Mouse (Mus musculus): ENCODE measurements around the gene Fam83c. TPM values are rescaled to one million over a fixed set of nuclear protein-coding genes. Genes with fewer than 3 reads are reported as not detected.
A peak's percentile ranks its signal among the peaks of the same experiment; 100 is the strongest.

Fam83c gene
- polyA plus RNA-seq, 1 experiment from 2014 or later: 0.31 TPM

DNA sequence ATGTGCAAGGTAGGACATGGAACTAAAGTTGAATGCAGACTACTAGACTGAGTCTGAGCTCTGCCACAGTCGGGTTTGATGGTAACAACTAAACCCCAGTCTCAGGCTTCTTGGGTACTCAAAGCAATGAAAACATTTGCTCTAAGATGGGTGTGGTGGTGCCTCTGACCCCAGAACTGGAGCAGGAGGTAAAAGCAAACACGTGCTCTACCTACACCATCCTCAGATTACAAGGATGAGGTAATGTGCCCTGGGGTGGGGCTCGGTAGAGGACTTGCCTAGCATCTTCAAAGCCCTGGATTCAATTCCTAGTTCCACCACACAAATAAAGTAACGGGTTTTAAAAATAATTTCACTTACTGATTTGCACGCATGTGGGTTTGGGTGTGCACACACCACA lies 17.9 kb upstream of the Fam83c start:
- Histone ChIP-seq H3K27ac (ENCODE audit: low read depth, low read length) (no peak overlapping the region), H3K9me3 (ENCODE audit: control insufficient read depth) (no peaks in the 10 kb centered on the region), H3K4me2 (replicated peaks; ENCODE audit: low read depth) (no peak overlapping the region), H3K36me3 (ENCODE audit: control insufficient read depth, insufficient read depth) (peaks cover 68% of the 10 kb centered on the region), H3K9ac (ENCODE audit: low read depth, low read length) (no peak overlapping the region), H3K27me3 (replicated peaks; ENCODE audit: control insufficient read depth, insufficient read depth, low read length) (no peaks in the 10 kb centered on the region), H3K4me3 (ENCODE audit: low read depth, low read length) (no peak overlapping the region), H3K4me1 (replicated peaks; ENCODE audit: control insufficient read depth, insufficient read depth, low read length) (no peaks in the 10 kb centered on the region)
- TF ChIP-seq CTCF (IDR thresholded peaks at IDR 0.05; ENCODE audit: low read depth): no peak
- no peak for ATAC-seq
- 69% methylated on average over 5 of the region's 5 CpGs for WGBS

DNA sequence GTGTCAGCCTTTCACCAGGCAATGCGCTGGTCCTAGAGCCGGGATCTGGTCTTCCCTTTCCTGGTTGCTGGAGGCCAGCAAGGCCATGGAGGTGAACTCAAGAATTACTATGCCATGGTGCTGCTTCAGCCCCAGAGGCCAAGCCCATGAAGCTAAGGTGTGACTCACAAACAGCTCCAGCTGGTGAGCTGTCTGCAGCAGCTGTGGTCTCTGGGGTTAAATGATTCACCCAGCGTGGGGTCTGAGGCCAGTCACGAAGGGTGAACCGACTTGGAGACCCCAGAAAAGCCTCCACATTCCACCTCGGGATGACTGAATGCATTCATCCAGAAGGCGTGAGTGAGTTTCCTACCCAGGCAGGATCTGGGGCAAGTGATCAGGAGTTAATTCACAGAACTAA lies 15.5 kb upstream of the Fam83c start:
- H3K9ac ChIP-seq (ENCODE audit: low read depth, low read length): no peak overlapping the region
- H3K4me1 ChIP-seq (replicated peaks; ENCODE audit: control insufficient read depth, insufficient read depth, low read length): no peaks in the 10 kb centered on the region
- no peak for ATAC-seq
- H3K27me3 ChIP-seq (replicated peaks; ENCODE audit: control insufficient read depth, insufficient read depth, low read length): no peaks in the 10 kb centered on the region
- H3K4me3 ChIP-seq (ENCODE audit: low read depth, low read length): no peak overlapping the region
- H3K27ac ChIP-seq (ENCODE audit: low read depth, low read length): no peak overlapping the region
- H3K36me3 ChIP-seq (ENCODE audit: control insufficient read depth, insufficient read depth): peaks cover 70% of the 10 kb centered on the region
- no peak overlapping the region for H3K4me2 ChIP-seq (replicated peaks; ENCODE audit: low read depth)
- 83% methylated on average over 7 of the region's 7 CpGs for WGBS
- TF ChIP-seq CTCF (IDR thresholded peaks at IDR 0.05; ENCODE audit: low read depth): no peak
- no peaks in the 10 kb centered on the region for H3K9me3 ChIP-seq (ENCODE audit: control insufficient read depth)

DNA sequence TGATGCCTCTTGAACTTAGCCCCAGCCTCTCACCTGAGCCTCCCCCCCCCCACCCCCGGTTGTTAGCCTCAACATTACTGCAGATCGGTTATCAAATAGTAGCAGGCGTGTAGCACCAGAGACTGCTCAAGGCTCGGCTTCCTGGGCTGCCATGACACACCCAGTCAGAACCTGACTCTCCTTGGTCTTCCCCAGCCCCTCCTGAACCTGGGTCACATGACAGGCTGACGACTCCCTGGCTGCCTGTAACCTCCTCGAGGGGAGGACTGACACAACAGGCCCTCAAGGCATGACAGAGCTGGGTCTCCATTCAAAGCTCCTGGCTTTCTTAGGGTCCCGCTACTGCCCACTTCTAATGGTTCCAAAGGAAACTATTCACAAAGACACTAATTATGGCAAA lies 14.8 kb upstream of the Fam83c start:
- Histone ChIP-seq H3K27ac (ENCODE audit: low read depth, low read length) (no peak overlapping the region), H3K27me3 (replicated peaks; ENCODE audit: control insufficient read depth, insufficient read depth, low read length) (no peaks in the 10 kb centered on the region), H3K9ac (ENCODE audit: low read depth, low read length) (no peak overlapping the region), H3K4me3 (ENCODE audit: low read depth, low read length) (no peak overlapping the region), H3K4me1 (replicated peaks; ENCODE audit: control insufficient read depth, insufficient read depth, low read length) (no peaks in the 10 kb centered on the region), H3K36me3 (ENCODE audit: control insufficient read depth, insufficient read depth) (peaks cover 67% of the 10 kb centered on the region), H3K9me3 (ENCODE audit: control insufficient read depth) (no peaks in the 10 kb centered on the region), H3K4me2 (replicated peaks; ENCODE audit: low read depth) (no peak overlapping the region)
- TF ChIP-seq CTCF (IDR thresholded peaks at IDR 0.05; ENCODE audit: low read depth): no peak
- WGBS: 37% methylated on average over 7 of the region's 7 CpGs
- no peak for ATAC-seq

DNA sequence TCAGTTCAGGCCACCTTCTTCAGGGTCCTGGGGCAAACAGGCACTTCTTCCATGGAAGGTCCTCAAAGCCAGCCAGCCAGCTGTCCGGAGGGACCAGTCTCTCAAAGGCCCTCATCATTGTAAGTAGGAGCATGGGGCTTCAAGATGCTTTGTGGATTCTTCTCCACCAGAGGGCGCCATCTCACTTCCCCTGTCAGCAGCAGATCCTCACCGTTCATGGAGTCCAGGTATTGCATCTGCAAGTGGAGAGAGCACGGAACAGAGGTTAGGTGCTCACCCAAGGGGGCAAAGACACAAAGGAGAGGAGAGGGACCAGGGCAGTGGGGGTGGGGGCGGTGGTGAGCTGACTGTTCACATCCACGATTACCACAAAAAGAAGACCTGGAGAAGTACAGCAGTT lies 13.6 kb upstream of the Fam83c start:
- ATAC-seq: 0 out of 2 replicates have a peak, but pooled peaks have one; percentile 23
- Histone ChIP-seq H3K9ac (ENCODE audit: low read depth, low read length) (no peak overlapping the region), H3K4me1 (replicated peaks; ENCODE audit: control insufficient read depth, insufficient read depth, low read length) (no peaks in the 10 kb centered on the region), H3K36me3 (ENCODE audit: control insufficient read depth, insufficient read depth) (peaks cover 58% of the 10 kb centered on the region), H3K4me3 (ENCODE audit: low read depth, low read length) (no peak overlapping the region), H3K27ac (ENCODE audit: low read depth, low read length) (no peak overlapping the region), H3K27me3 (replicated peaks; ENCODE audit: control insufficient read depth, insufficient read depth, low read length) (no peaks in the 10 kb centered on the region), H3K4me2 (replicated peaks; ENCODE audit: low read depth) (no peak overlapping the region), H3K9me3 (ENCODE audit: control insufficient read depth) (no peaks in the 10 kb centered on the region)
- 35% methylated on average over 6 of the region's 6 CpGs for WGBS
- peak; percentile 98 for TF ChIP-seq CTCF (IDR thresholded peaks at IDR 0.05; ENCODE audit: low read depth)

DNA sequence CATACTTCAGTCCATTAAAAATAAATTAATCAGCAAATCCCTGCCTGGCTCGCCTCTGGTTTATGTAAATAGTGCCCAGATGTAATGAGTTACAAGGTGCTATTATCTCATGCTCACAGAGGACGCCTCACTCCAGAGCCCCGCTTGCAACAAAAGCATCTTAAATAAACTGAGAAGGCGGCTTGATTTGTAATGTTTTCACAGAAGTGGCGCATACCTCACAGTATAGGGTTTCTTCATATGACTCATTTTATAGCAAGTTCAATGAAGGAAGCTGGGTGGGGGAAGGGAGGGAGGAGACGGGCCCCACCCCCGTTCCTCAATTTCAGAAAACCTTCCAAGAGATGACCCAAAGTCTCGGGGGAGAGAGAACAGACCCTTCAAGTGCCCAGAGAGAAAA lies 12.3 kb upstream of the Fam83c start:
- TF ChIP-seq CTCF (IDR thresholded peaks at IDR 0.05; ENCODE audit: low read depth): no peak
- Histone ChIP-seq H3K4me3 (ENCODE audit: low read depth, low read length) (no peak overlapping the region), H3K36me3 (ENCODE audit: control insufficient read depth, insufficient read depth) (peaks cover 50% of the 10 kb centered on the region), H3K9me3 (ENCODE audit: control insufficient read depth) (no peaks in the 10 kb centered on the region), H3K4me1 (replicated peaks; ENCODE audit: control insufficient read depth, insufficient read depth, low read length) (no peaks in the 10 kb centered on the region), H3K9ac (ENCODE audit: low read depth, low read length) (no peak overlapping the region), H3K27ac (ENCODE audit: low read depth, low read length) (no peak overlapping the region), H3K4me2 (replicated peaks; ENCODE audit: low read depth) (no peak overlapping the region), H3K27me3 (replicated peaks; ENCODE audit: control insufficient read depth, insufficient read depth, low read length) (no peaks in the 10 kb centered on the region)
- no peak for ATAC-seq
- whole genome bisulfite sequencing: 71% methylated on average over 8 of the region's 8 CpGs

- Histone ChIP-seq H3K4me3 (ENCODE audit: low read depth, low read length) (no peak overlapping the region), H3K4me1 (replicated peaks; ENCODE audit: control insufficient read depth, insufficient read depth, low read length) (no peaks in the 10 kb centered on the region), H3K36me3 (ENCODE audit: control insufficient read depth, insufficient read depth) (no peaks in the 10 kb centered on the region), H3K9ac (ENCODE audit: low read depth, low read length) (no peak overlapping the region), H3K4me2 (replicated peaks; ENCODE audit: low read depth) (no peak overlapping the region), H3K9me3 (ENCODE audit: control insufficient read depth) (no peaks in the 10 kb centered on the region), H3K27me3 (replicated peaks; ENCODE audit: control insufficient read depth, insufficient read depth, low read length) (no peaks in the 10 kb centered on the region), H3K27ac (ENCODE audit: low read depth, low read length) (no peak overlapping the region)
- no peak for ATAC-seq
- no peak for TF ChIP-seq CTCF (IDR thresholded peaks at IDR 0.05; ENCODE audit: low read depth)
- 78% methylated on average over 4 of the region's 4 CpGs for WGBS
These were observed 4.3 kb upstream of the Fam83c start for GRCm38 (mm10) chr2:155838961-155839360.

- H3K4me1 ChIP-seq (replicated peaks; ENCODE audit: control insufficient read depth, insufficient read depth, low read length): no peaks in the 10 kb centered on the region
- no peaks in the 10 kb centered on the region for H3K27me3 ChIP-seq (replicated peaks; ENCODE audit: control insufficient read depth, insufficient read depth, low read length)
- H3K27ac ChIP-seq (ENCODE audit: low read depth, low read length): no peak overlapping the region
- no peaks in the 10 kb centered on the region for H3K36me3 ChIP-seq (ENCODE audit: control insufficient read depth, insufficient read depth)
- H3K4me2 ChIP-seq (replicated peaks; ENCODE audit: low read depth): no peak overlapping the region
- ATAC-seq: peak; percentile 53; the same call in 1 of the 2 replicates
- no peak overlapping the region for H3K9ac ChIP-seq (ENCODE audit: low read depth, low read length)
- TF ChIP-seq CTCF (IDR thresholded peaks at IDR 0.05; ENCODE audit: low read depth): no peak
- WGBS: 23% methylated on average over 3 of the region's 3 CpGs
- H3K4me3 ChIP-seq (ENCODE audit: low read depth, low read length): no peak overlapping the region
- no peaks in the 10 kb centered on the region for H3K9me3 ChIP-seq (ENCODE audit: control insufficient read depth)
These were observed 3.3 kb upstream of the Fam83c start for GRCm38 (mm10) chr2:155837961-155838360.
